Mouse (Mus musculus) intestine, postnatal 0 days (tissue): ENCODE measurements at regions not wholly inside any gene's neighbourhood (a gene's known extent, or its start where the extent isn't known, plus 50 kb on each side); places are given as distances from the start of the nearest gene placed in this dataset.

Experiments used
- ATAC-seq: fragments of 200-750 bp; cut with Nextera tagmentation; 2 replicates; pipeline ENCODE4 v1.8.0; 2017; ENCODE audit warnings: mild to moderate bottlenecking, moderate TSS enrichment, moderate library complexity
- H3K27ac ChIP-seq: fragments of 300-500 bp; sonication (generic); 2 replicates; pipeline ENCODE4 v1.5.1; 2014; ENCODE audit warnings: mild to moderate bottlenecking, low read depth, low read length, moderate library complexity
- H3K27me3 ChIP-seq: fragments of 300-500 bp; sonication (generic); replicated peaks from 2 replicates; pipeline ENCODE4 v1.6.1; 2014; ENCODE audit warnings: low read length, mixed read lengths; ENCODE audit not compliant: control insufficient read depth, insufficient read depth
- H3K36me3 ChIP-seq: fragments of 300-500 bp; sonication (generic); 2 replicates; pipeline ENCODE4 v1.6.1; 2014; ENCODE audit warnings: mild to moderate bottlenecking, moderate library complexity; ENCODE audit not compliant: control insufficient read depth, insufficient read depth
- H3K4me1 ChIP-seq: fragments of 300-500 bp; sonication (generic); replicated peaks from 2 replicates; pipeline ENCODE4 v1.6.1; 2014; ENCODE audit warnings: antibody characterized with exemption, low read length, mixed read lengths; ENCODE audit not compliant: control insufficient read depth, insufficient read depth
- H3K4me2 ChIP-seq: fragments of 300-500 bp; sonication (generic); replicated peaks from 2 replicates; pipeline ENCODE4 v1.6.1; 2014; ENCODE audit warnings: low read depth, mild to moderate bottlenecking, moderate library complexity
- H3K4me3 ChIP-seq: fragments of 300-500 bp; sonication (generic); 2 replicates; pipeline ENCODE4 v1.5.1; 2014; ENCODE audit warnings: low read depth, low read length
- H3K9ac ChIP-seq: fragments of 300-500 bp; sonication (generic); 2 replicates; pipeline ENCODE4 v1.6.1; 2014; ENCODE audit warnings: mild to moderate bottlenecking, low read depth, low read length
- H3K9me3 ChIP-seq: fragments of 300-500 bp; sonication (generic); 2 replicates; pipeline ENCODE4 v1.6.1; 2016; ENCODE audit warnings: mixed run types; ENCODE audit not compliant: control insufficient read depth
- CTCF ChIP-seq: sonication (generic); IDR thresholded peaks from 2 replicates; pipeline ENCODE4 v1.5.1; 2016; ENCODE audit warnings: low read depth, mild to moderate bottlenecking, control low read depth, antibody characterized with exemption, moderate library complexity
- WGBS: fragments of 180-500 bp; shearing (Covaris S2); extraction: QIAGEN DNeasy Blood & Tissue Kit; methylation state at CpG from one replicate; pipeline ENCODE4 v1.1.7; 2014; 5-methylcytosine and 5-hydroxymethylcytosine counted together

GRCm38 (mm10) chrX:11437151-11437944, 109.7 kb downstream of the H2al1j start:
- Histone ChIP-seq H3K9ac (no peak overlapping the region), H3K27me3 (no peaks in the 10 kb centered on the region), H3K36me3 (no peaks in the 10 kb centered on the region), H3K27ac (no peak overlapping the region), H3K4me2 (no peak overlapping the region), H3K4me3 (no peak overlapping the region), H3K4me1 (no peaks in the 10 kb centered on the region), H3K9me3 (no peaks in the 10 kb centered on the region)
- WGBS = 59% methylated on average over 12 of the region's 12 CpGs
- TF ChIP-seq CTCF = no peak
- no peak for ATAC-seq

- no peaks in the 10 kb centered on the region for H3K9me3 ChIP-seq
- WGBS = 41% methylated on average over 7 of the region's 7 CpGs
- H3K36me3 ChIP-seq = no peaks in the 10 kb centered on the region
- H3K27me3 ChIP-seq = no peaks in the 10 kb centered on the region
- no peak overlapping the region for H3K4me2 ChIP-seq
- TF ChIP-seq CTCF = peak; percentile 42
- H3K4me3 ChIP-seq = no peak overlapping the region
- H3K4me1 ChIP-seq = no peaks in the 10 kb centered on the region
- no peak overlapping the region for H3K9ac ChIP-seq
- ATAC-seq = no peak
- no peak overlapping the region for H3K27ac ChIP-seq
These were observed 115.9 kb downstream of the H2al1j start for GRCm38 (mm10) chrX:11443543-11443942.

DNA sequence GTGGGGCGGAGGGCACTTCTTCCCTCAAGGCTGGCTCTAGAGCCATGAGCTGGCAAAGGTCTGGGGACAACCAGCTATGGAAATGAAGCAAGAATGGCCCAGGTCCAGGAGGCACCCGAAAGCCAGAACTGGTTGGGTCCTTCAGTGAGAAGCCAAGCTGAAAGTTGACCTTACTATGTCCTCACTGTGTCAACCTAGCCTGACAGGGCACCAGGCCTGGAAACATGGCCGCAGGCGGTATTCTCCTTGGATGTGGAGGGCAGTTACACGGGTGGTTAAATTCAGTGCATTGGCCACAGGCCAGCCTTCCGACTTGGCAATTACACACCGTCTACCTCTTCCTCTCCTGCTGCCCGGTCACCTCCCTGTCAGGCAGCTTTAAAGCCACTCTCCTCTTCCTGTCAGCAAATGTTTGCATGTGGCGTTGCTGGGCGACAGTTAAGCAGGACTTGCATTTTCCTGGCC, 116.7 kb downstream of the H2al1j start:
- no peak for TF ChIP-seq CTCF
- H3K9ac ChIP-seq = no peak overlapping the region
- WGBS = 67% methylated on average over 10 of the region's 10 CpGs
- H3K4me2 ChIP-seq = no peak overlapping the region
- H3K27me3 ChIP-seq = no peaks in the 10 kb centered on the region
- no peak overlapping the region for H3K27ac ChIP-seq
- H3K4me3 ChIP-seq = no peak overlapping the region
- no peaks in the 10 kb centered on the region for H3K9me3 ChIP-seq
- no peaks in the 10 kb centered on the region for H3K4me1 ChIP-seq
- no peaks in the 10 kb centered on the region for H3K36me3 ChIP-seq
- no peak for ATAC-seq

DNA sequence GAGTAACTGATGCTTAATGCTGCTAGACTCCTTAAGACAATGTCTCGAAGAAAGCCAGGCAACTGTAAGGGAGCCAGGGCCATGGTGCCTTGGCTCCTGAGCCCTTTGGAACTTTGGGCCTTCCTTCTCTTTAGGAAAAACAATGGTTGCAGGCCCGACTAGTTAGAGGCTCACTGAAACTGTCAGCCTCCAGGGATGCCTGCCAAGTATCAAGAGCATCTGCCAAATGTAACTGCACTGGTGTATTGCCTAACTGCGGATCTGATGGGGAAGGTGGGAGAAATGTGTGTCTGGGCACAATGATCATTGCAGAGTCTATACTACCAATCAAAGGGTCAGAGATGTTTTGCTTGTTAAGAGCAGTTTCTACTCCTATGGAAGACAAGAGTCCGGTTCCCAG, 121.1 kb downstream of the H2al1j start:
- H3K4me2 ChIP-seq = no peak overlapping the region
- no peak for ATAC-seq
- no peak overlapping the region for H3K27ac ChIP-seq
- no peaks in the 10 kb centered on the region for H3K27me3 ChIP-seq
- WGBS = 73% methylated on average over 4 of the region's 4 CpGs
- TF ChIP-seq CTCF = no peak
- no peaks in the 10 kb centered on the region for H3K36me3 ChIP-seq
- H3K4me1 ChIP-seq = no peaks in the 10 kb centered on the region
- H3K9me3 ChIP-seq = no peaks in the 10 kb centered on the region
- H3K9ac ChIP-seq = no peak overlapping the region
- no peak overlapping the region for H3K4me3 ChIP-seq

GRCm38 (mm10) chrX:11458521-11458920, 130.9 kb downstream of the H2al1j start:
- Histone ChIP-seq H3K4me3 (no peak overlapping the region), H3K27me3 (no peaks in the 10 kb centered on the region), H3K9ac (no peak overlapping the region), H3K4me2 (no peak overlapping the region), H3K27ac (no peak overlapping the region), H3K9me3 (no peaks in the 10 kb centered on the region), H3K36me3 (no peaks in the 10 kb centered on the region), H3K4me1 (no peaks in the 10 kb centered on the region)
- no peak for ATAC-seq
- WGBS = 50% methylated on average over 4 of the region's 4 CpGs
- no peak for TF ChIP-seq CTCF

GRCm38 (mm10) chrX:11463955-11464511, 136.4 kb downstream of the H2al1j start:
- no peak for TF ChIP-seq CTCF
- no peak overlapping the region for H3K9ac ChIP-seq
- H3K27me3 ChIP-seq = no peaks in the 10 kb centered on the region
- ATAC-seq = no peak
- H3K4me1 ChIP-seq = no peaks in the 10 kb centered on the region
- H3K9me3 ChIP-seq = no peaks in the 10 kb centered on the region
- H3K4me3 ChIP-seq = no peak overlapping the region
- WGBS = 46% methylated on average over 3 of the region's 3 CpGs
- no peak overlapping the region for H3K4me2 ChIP-seq
- no peak overlapping the region for H3K27ac ChIP-seq
- no peaks in the 10 kb centered on the region for H3K36me3 ChIP-seq
